Mouse (Mus musculus) ovary, postnatal 36 days (tissue): ENCODE data around the gene Zfp652.

Experiments used
- DNase-seq: peaks from one replicate; pipeline ENCODE4 v3.0.0; 2022; ENCODE audit warnings: low spot score, mixed read lengths

Zfp652 gene

GRCm38 (mm10) chr11:95809603-95810002 lies 97.1 kb downstream of the Zfp652 start:
- DNase-seq = no peak

GRCm38 (mm10) chr11:95810828-95811227 lies 98.4 kb downstream of the Zfp652 start:
- DNase-seq = no peak

- no peak for DNase-seq
Measured at GRCm38 (mm10) chr11:95811741-95812140, 99.3 kb downstream of the Zfp652 start.

- no peak for DNase-seq
Measured at GRCm38 (mm10) chr11:95812224-95812623, 99.8 kb downstream of the Zfp652 start.

- DNase-seq = no peak
Measured at GRCm38 (mm10) chr11:95814101-95814500, 101.6 kb downstream of the Zfp652 start.

GRCm38 (mm10) chr11:95814857-95815256 lies 102.4 kb downstream of the Zfp652 start:
- DNase-seq = no peak

- no peak for DNase-seq
Measured at GRCm38 (mm10) chr11:95815412-95815811, 102.9 kb downstream of the Zfp652 start.

- no peak for DNase-seq
Measured at GRCm38 (mm10) chr11:95819138-95819537, 106.7 kb downstream of the Zfp652 start.

- DNase-seq = no peak
Measured at GRCm38 (mm10) chr11:95821511-95821910, 109.0 kb downstream of the Zfp652 start.

- DNase-seq = no peak
Measured at GRCm38 (mm10) chr11:95822437-95822836, 110.0 kb downstream of the Zfp652 start.

GRCm38 (mm10) chr11:95824071-95824876 lies 111.8 kb downstream of the Zfp652 start, which contains the start of gene Phospho1:
Phospho1 (plus strand) TSS chr11:95824499.
- peak; percentile 94 for DNase-seq

- DNase-seq = no peak
Measured at GRCm38 (mm10) chr11:95824877-95825243, 112.4 kb downstream of the Zfp652 start.

GRCm38 (mm10) chr11:95825625-95826024 lies 113.2 kb downstream of the Zfp652 start:
- DNase-seq = no peak

- DNase-seq = no peak
Measured at GRCm38 (mm10) chr11:95826317-95827167, 114.1 kb downstream of the Zfp652 start.

GRCm38 (mm10) chr11:95827168-95827447 lies 114.6 kb downstream of the Zfp652 start:
- no peak for DNase-seq

- peak; percentile 55 for DNase-seq
Measured at GRCm38 (mm10) chr11:95827464-95828085, 115.1 kb downstream of the Zfp652 start.

GRCm38 (mm10) chr11:95828181-95828964 lies 115.9 kb downstream of the Zfp652 start:
- DNase-seq = no peak

- DNase-seq = no peak
Measured at GRCm38 (mm10) chr11:95829526-95830050, 117.1 kb downstream of the Zfp652 start.

GRCm38 (mm10) chr11:95830411-95831275 lies 118.2 kb downstream of the Zfp652 start:
- no peak for DNase-seq

GRCm38 (mm10) chr11:95831276-95831619 lies 118.8 kb downstream of the Zfp652 start:
- DNase-seq = no peak

- DNase-seq = no peak
Measured at GRCm38 (mm10) chr11:95831641-95832040, 119.2 kb downstream of the Zfp652 start.
